Mouse (Mus musculus): ENCODE measurements at regions not wholly inside any gene's neighbourhood (a gene's known extent, or its start where the extent isn't known, plus 50 kb on each side); places are given as distances from the start of the nearest gene placed in this dataset.

DNA sequence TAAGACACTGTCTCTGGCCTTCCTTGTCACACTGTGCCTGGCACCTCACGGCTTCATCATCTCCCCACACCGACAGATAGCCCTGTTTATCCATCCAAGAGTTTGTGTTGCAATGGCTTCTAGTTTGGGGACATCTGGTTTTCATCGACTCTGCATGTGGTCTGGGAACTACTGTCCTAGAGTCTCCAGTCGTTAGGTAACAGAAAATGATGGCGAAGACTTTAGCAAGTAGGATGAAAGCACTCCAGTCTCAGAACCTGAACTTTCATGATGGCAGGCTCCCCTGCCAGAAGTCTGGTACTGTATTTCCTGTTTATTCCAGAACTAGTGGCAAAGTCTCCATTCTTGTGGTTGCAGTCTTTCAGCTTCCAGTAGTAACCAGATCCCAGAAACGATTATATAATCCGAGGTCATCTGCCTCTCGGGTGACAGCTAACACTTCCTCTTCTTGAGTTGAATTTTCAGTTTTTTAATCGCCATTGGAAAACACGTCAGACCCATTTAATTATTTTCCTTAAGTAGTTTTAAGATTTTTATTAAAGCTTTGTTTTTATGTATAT is 81.1 kb upstream of the Supt20 start:
- TF ChIP-seq POLR2A (IDR thresholded peaks at IDR 0.05; ENCODE audit: low read depth, low read length) (no peak), CTCF (conservative IDR thresholded peaks at IDR 0.05; ENCODE audit: insufficient read depth, insufficient read length, low read depth, low read length) (no peak)
